Comparison of ENCODE assay signal across 8 mouse cellular contexts in the genomic region with DNA sequence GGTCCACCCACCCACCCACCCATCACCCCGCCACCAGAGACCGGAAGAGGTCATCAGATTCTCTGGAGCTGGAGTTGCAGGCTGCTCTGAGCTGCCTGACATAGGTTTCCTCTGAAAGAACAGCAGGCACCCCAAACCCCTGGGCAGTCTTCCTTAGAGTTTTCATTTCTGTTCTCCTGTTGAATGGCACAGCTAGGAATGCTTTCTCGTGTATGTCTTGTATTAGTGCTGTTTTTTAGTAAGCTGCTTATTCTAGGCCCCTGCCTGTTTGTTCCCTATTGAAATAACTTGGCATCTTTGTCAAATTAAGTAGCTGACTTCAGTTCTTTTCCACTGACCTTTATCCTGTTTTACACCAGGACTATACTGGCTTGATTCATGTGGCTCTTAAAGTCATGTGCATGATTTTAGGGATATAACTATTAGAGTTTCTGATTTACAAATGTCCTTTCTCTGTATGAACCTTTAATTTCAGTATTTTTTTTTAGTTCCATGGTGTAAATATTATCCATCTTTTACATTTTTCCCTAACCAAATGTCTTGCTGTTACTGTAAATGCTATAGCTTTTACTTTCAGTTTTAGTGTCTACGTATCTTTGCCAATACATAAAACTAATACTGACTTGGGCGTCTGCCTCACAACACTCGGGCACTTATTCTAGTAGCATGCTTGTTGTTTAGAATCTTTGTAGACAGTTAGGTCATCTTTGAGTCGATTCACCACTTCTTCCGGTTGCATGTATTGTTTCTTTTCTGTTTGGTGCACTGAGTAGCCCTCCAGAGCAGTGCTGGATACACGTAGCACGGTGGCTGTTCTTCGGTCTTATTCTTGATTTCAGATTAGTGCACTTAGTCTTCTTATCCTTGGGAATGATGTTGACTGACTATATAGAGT.
DNase-seq lines count a peak whose midpoint lies in the region; ATAC-seq and TF ChIP-seq lines count a peak whose summit lies in the region.

No protein-coding gene starts in this region.

- H3K4me1 ChIP-seq in heart, embryonic 11.5 days (ENCODE audit: control insufficient read depth, insufficient read depth, low read length): no peaks in the 10 kb centered on the region
- H3K4me1 ChIP-seq in midbrain, postnatal 0 days (ENCODE audit: insufficient read depth, low read length): no peaks in the 10 kb centered on the region
- H3K4me1 ChIP-seq in midbrain, embryonic 11.5 days (ENCODE audit: control insufficient read depth, insufficient read depth, low read length): no peaks in the 10 kb centered on the region

- no peaks in the 10 kb centered on the region for H3K36me3 ChIP-seq in heart, embryonic 11.5 days (ENCODE audit: control insufficient read depth, insufficient read depth, low read length)
- no peaks in the 10 kb centered on the region for H3K36me3 ChIP-seq in midbrain, postnatal 0 days (ENCODE audit: insufficient read depth, low read length)
- H3K36me3 ChIP-seq in midbrain, embryonic 11.5 days (ENCODE audit: control insufficient read depth, insufficient read depth, low read length): no peaks in the 10 kb centered on the region

- TF ChIP-seq CTCF in midbrain, postnatal 0 days (IDR thresholded peaks at IDR 0.05): no peak

- no peak for ATAC-seq in heart, embryonic 11.5 days (replicated peaks; ENCODE audit: insufficient number of reproducible peaks, low FRiP score, low TSS enrichment)
- no peak for ATAC-seq in midbrain, postnatal 0 days (ENCODE audit: low FRiP score)
- ATAC-seq in midbrain, embryonic 11.5 days (ENCODE audit: low FRiP score): no peak
- peak; percentile 24 for ATAC-seq in granulocyte monocyte progenitor cell, adult 5-6 weeks (replicated peaks; ENCODE audit: poor library complexity, severe bottlenecking)
- ATAC-seq in neutrophil, adult 5-6 weeks (ENCODE audit: extremely low read depth, insufficient number of reproducible peaks, low FRiP score, poor library complexity, severe bottlenecking): peak; percentile 59; the same call in 1 of the 2 replicates

- H3K27me3 ChIP-seq in heart, embryonic 11.5 days (ENCODE audit: control insufficient read depth, insufficient read depth, low read length): no peaks in the 10 kb centered on the region
- H3K27me3 ChIP-seq in midbrain, postnatal 0 days (ENCODE audit: insufficient read depth, low read length): no peaks in the 10 kb centered on the region
- no peaks in the 10 kb centered on the region for H3K27me3 ChIP-seq in midbrain, embryonic 11.5 days (ENCODE audit: control insufficient read depth, insufficient read depth, low read length)

- intact Hi-C loops in heart, postnatal 14 days (cut with DNase I): loop anchor here (5.0 kb wide), 1 partner anchor 78 kb away; no protein-coding TSS in a partner anchor

- WGBS in heart, embryonic 11.5 days (ENCODE audit: insufficient replicate concordance): 73% methylated on average over 11 of the region's 11 CpGs
- 76% methylated on average over 11 of the region's 11 CpGs for WGBS in midbrain, postnatal 0 days
- WGBS in midbrain, embryonic 11.5 days: 85% methylated on average over 11 of the region's 11 CpGs

- H3K27ac ChIP-seq in heart, embryonic 11.5 days (ENCODE audit: low read depth, low read length): no peak overlapping the region
- H3K27ac ChIP-seq in midbrain, postnatal 0 days (ENCODE audit: low read depth, low read length): no peak overlapping the region
- no peak overlapping the region for H3K27ac ChIP-seq in midbrain, embryonic 11.5 days (ENCODE audit: low read depth, low read length)

- H3K9ac ChIP-seq in heart, embryonic 11.5 days (ENCODE audit: low read depth, low read length): no peak overlapping the region
- H3K9ac ChIP-seq in midbrain, postnatal 0 days (replicated peaks; ENCODE audit: low read length, poor library complexity, severe bottlenecking): no peak overlapping the region
- no peak overlapping the region for H3K9ac ChIP-seq in midbrain, embryonic 11.5 days (ENCODE audit: low read length)

- no peak for DNase-seq in heart, postnatal 14 days
- DNase-seq in midbrain, postnatal 0 days (ENCODE audit: low spot score): no peak
- no peak for DNase-seq in midbrain, embryonic 11.5 days (ENCODE audit: low spot score, missing footprints)
- no peak for DNase-seq in ovary, postnatal 14 days (ENCODE audit: low spot score)
- no peak for DNase-seq in thymus, postnatal 25 days

- H3K4me3 ChIP-seq in heart, embryonic 11.5 days (ENCODE audit: low read depth, low read length): no peak overlapping the region
- no peak overlapping the region for H3K4me3 ChIP-seq in midbrain, postnatal 0 days (ENCODE audit: low read depth, low read length)
- H3K4me3 ChIP-seq in midbrain, embryonic 11.5 days (ENCODE audit: low read depth, low read length): no peak overlapping the region

- H3K4me2 ChIP-seq in heart, embryonic 11.5 days: peak overlapping the region; percentile 23; the same call in 1 of the 2 replicates
- peak overlapping the region; percentile 13; the same call in 1 of the 2 replicates for H3K4me2 ChIP-seq in midbrain, postnatal 0 days (ENCODE audit: low read depth, low read length, poor library complexity, severe bottlenecking)
- no peak overlapping the region for H3K4me2 ChIP-seq in midbrain, embryonic 11.5 days

- no peaks in the 10 kb centered on the region for H3K9me3 ChIP-seq in heart, embryonic 11.5 days (replicated peaks; ENCODE audit: control insufficient read depth, low read length)
- no peaks in the 10 kb centered on the region for H3K9me3 ChIP-seq in midbrain, postnatal 0 days (ENCODE audit: low read length)
- no peaks in the 10 kb centered on the region for H3K9me3 ChIP-seq in midbrain, embryonic 11.5 days (ENCODE audit: control insufficient read depth, low read length)

Comparison
In these comparisons a context has a peak if more than half of its experiments do, and no peak if none do; other contexts are left out.
1. ATAC-seq: peak in granulocyte monocyte progenitor cell, adult 5-6 weeks (single experiment) and neutrophil, adult 5-6 weeks (single experiment); none in heart, embryonic 11.5 days (single experiment), midbrain, postnatal 0 days (single experiment) and midbrain, embryonic 11.5 days (single experiment).